Mouse (Mus musculus) heart, adult 2 months (tissue): ENCODE measurements around the gene Trak1.

Source experiments
- CTCF ChIP-seq: fragments of 200-600 bp; IDR thresholded peaks from 2 replicates; pipeline ENCODE4 v1.8.1; 2022; ENCODE audit warnings: antibody characterized with exemption, mild to moderate bottlenecking, moderate library complexity
- EP300 ChIP-seq: fragments of 200-500 bp; IDR thresholded peaks from 2 replicates; pipeline ENCODE4 v1.6.1; 2011; ENCODE audit warnings: low read depth, low read length, control low read depth; ENCODE audit not compliant: insufficient read depth
- POLR2A ChIP-seq: fragments of 200-500 bp; IDR thresholded peaks from 2 replicates; pipeline ENCODE4 v1.6.1; 2011; ENCODE audit warnings: mild to moderate bottlenecking, low read depth, low read length, control low read depth; ENCODE audit not compliant: insufficient read depth

- no peak for TF ChIP-seq POLR2A
- TF ChIP-seq CTCF, result no peak
- TF ChIP-seq EP300, result 0 out of 2 replicates have a peak, but pooled peaks have one; percentile 54
These were observed 34.1 kb downstream of the Trak1 start for GRCm38 (mm10) chr9:121331438-121331837.
